In the genomic region with DNA sequence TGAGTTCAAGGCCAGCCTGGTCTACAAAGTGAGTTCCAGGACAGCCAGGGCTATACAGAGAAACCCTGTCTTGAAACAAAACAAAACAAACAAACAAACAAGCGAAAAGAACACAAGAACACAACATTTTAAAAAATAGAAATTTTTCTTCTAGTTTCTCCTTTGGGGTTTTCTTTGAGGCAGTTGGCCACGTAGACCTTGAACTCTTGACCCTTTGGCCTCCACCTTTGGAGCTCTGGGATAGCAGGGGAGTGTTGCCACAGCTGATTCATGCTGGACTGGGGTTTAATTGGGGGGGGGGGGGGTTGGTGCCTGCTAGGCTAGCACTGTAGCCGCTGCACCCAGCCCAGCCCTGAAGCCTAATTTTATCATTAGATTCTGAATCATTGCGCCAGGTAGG, we compare ENCODE assay signal across 17 mouse cellular contexts.
"Had no signal": no experiment of that assay in that cellular context is flagged by ENCODE, and none has a peak within 500 bp of the region (broad histone marks: within the 10 kb centered on the region; RNA-seq: fewer than 3 reads in every experiment).

No protein-coding gene starts in this region.

- H3K27ac ChIP-seq: liver, embryonic 15.5 days; lung, embryonic 15.5 days; macrophage; midbrain, embryonic 12.5 days; neural tube, embryonic 12.5 days; stomach, embryonic 15.5 days had no signal

- H3K4me2 ChIP-seq: lung, embryonic 15.5 days; midbrain, embryonic 12.5 days; neural tube, embryonic 12.5 days; stomach, embryonic 15.5 days had no signal

- H3K9me3 ChIP-seq: liver, embryonic 15.5 days; lung, embryonic 15.5 days; midbrain, embryonic 12.5 days; neural tube, embryonic 12.5 days; stomach, embryonic 15.5 days had no signal

- H3K27me3 ChIP-seq: liver, embryonic 15.5 days; lung, embryonic 15.5 days; megakaryocyte, embryonic 14.5 days; midbrain, embryonic 12.5 days; neural tube, embryonic 12.5 days; stomach, embryonic 15.5 days had no signal

- H3K4me1 ChIP-seq: liver, embryonic 15.5 days; lung, embryonic 15.5 days; megakaryocyte, embryonic 14.5 days; neural tube, embryonic 12.5 days; stomach, embryonic 15.5 days had no signal

- ATAC-seq: liver, postnatal 0 days; lung, postnatal 0 days had no signal

- H3K9ac ChIP-seq: liver, embryonic 15.5 days; liver, postnatal 0 days; lung, embryonic 15.5 days; midbrain, embryonic 12.5 days; neural tube, embryonic 12.5 days; stomach, embryonic 15.5 days had no signal

- H3K4me3 ChIP-seq: liver, embryonic 15.5 days; lung, embryonic 15.5 days; megakaryocyte, embryonic 14.5 days; midbrain, embryonic 12.5 days; neural tube, embryonic 12.5 days; stomach, embryonic 15.5 days had no signal

- DNase-seq: liver, postnatal 0 days; lung, adult 2 months; lung, postnatal 14 days; lung, postnatal 36 days; midbrain, embryonic 14.5 days; right cerebral cortex, postnatal 14 days; thymus, adult 2 months; thymus, postnatal 25 days; thymus, postnatal 4 days had no signal

- H3K36me3 ChIP-seq: liver, embryonic 15.5 days; lung, embryonic 15.5 days; midbrain, embryonic 12.5 days; neural tube, embryonic 12.5 days; stomach, embryonic 15.5 days had no signal
